Mouse (Mus musculus): Measurements from ENCODE around the gene 1700023F06Rik.
"Not testable (repeated sequence)": the region's sequence is repeated elsewhere in the genome, so short reads cannot be mapped to it uniquely, and the experiment has no call there.

The 1700023F06Rik gene

GRCm38 (mm10) chr11:103222718-103223117 lies 14.4 kb upstream of the 1700023F06Rik start:
- not testable (repeated sequence) for DNase-seq (ENCODE audit: extremely low spot score, low spot score)

DNA sequence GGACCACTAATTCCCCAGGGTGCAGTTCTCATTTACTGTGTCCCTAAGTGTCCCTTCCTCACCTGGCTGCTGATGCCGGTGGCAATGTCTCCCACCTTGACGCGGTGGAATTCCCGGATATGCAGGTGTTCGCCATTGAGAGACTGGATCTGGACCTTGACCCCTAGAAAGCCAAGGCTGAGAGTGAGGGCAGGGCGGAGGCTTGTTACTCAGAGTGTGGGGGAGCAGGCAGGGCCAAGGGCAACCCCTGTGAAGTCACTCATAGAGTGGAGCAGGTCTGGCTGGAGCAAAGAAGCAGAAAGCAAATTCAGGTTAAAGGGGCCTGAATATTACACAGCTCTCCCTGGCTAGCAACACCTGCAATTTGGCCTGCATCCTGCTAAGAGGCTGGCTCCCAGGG lies 13.1 kb upstream of the 1700023F06Rik start:
- DNase-seq (ENCODE audit: extremely low spot score, low spot score): no peak

- DNase-seq (ENCODE audit: extremely low spot score, low spot score): no peak
These were observed 11.6 kb upstream of the 1700023F06Rik start for GRCm38 (mm10) chr11:103219995-103220394.

- no peak for DNase-seq (ENCODE audit: extremely low spot score, low spot score)
These were observed 10.9 kb upstream of the 1700023F06Rik start for GRCm38 (mm10) chr11:103219259-103219658.

GRCm38 (mm10) chr11:103218517-103218901 lies 10.2 kb upstream of the 1700023F06Rik start:
- DNase-seq (ENCODE audit: extremely low spot score, low spot score): no peak

- peak; percentile 57 for DNase-seq (ENCODE audit: extremely low spot score, low spot score)
These were observed 9.6 kb upstream of the 1700023F06Rik start, which contains the start of gene Spata32 for GRCm38 (mm10) chr11:103217790-103218516. TSS of gene Spata32 (minus strand) at chr11:103218432.

DNA sequence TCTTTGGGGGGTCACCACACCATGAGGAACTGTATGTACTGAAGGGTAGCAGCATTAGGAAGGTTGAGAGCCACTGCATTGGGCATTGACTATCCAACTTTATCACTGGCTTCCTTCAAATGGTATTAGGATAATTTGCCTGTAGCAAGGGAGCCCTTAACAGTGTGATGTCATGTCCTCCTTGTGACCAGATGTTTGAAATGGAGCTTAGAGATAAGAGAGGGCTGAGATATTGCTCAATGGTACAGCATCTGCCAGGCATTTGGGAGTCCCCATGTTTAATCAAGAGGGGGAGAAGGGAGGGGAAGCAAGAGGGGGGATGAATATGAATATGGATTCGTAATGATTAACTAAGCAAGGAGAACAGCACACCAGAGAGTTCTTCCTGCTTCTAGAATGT lies 7.0 kb upstream of the 1700023F06Rik start:
- no peak for DNase-seq (ENCODE audit: extremely low spot score, low spot score)

GRCm38 (mm10) chr11:103213712-103214111 lies 5.4 kb upstream of the 1700023F06Rik start:
- DNase-seq (ENCODE audit: extremely low spot score, low spot score): no peak

GRCm38 (mm10) chr11:103210291-103210690 lies 1.9 kb upstream of the 1700023F06Rik start:
- no peak for DNase-seq (ENCODE audit: extremely low spot score, low spot score)

DNA sequence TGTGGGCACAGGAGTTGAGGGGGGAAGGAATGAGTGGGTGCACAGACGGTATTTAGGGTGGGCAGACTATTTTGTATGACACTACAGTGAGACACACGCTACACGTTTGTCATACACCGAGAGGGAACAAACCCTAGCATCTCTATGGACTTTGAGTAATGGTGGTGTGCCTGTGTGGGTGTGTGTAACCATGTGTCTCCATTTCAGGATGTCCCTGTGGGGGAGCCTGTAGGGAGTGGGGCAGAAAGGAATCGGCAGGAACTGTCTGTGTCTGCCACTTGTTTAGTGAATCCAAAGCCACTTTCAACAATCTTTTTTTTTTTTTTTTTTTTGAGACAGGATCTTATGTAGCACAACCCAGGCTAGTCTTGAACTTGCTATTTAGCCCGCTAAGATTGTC lies 2.2 kb downstream of the 1700023F06Rik start:
- DNase-seq (ENCODE audit: extremely low spot score, low spot score): no peak

GRCm38 (mm10) chr11:103202376-103202775 lies 6.0 kb downstream of the 1700023F06Rik start:
- no peak for DNase-seq (ENCODE audit: extremely low spot score, low spot score)

DNA sequence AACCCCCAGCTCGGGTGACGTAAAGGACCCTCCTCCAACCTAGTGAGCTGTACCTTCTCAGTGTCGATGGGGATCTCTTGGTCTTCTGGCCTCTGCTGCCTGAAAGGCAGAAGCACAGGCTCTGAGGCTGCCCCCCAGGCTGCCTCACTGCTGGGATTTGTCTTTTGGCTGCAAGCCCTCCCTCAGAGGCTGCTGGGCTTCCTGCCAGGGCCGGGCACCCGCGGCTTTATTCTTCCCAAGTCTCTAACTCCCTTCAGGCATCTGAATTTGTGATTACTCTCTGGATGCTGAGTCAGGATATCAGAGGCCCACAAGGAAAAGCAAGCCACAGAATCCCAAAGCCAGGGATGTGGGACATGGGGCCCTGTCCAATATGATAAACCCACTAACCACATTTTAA lies 6.7 kb downstream of the 1700023F06Rik start:
- DNase-seq (ENCODE audit: extremely low spot score, low spot score): no peak

DNA sequence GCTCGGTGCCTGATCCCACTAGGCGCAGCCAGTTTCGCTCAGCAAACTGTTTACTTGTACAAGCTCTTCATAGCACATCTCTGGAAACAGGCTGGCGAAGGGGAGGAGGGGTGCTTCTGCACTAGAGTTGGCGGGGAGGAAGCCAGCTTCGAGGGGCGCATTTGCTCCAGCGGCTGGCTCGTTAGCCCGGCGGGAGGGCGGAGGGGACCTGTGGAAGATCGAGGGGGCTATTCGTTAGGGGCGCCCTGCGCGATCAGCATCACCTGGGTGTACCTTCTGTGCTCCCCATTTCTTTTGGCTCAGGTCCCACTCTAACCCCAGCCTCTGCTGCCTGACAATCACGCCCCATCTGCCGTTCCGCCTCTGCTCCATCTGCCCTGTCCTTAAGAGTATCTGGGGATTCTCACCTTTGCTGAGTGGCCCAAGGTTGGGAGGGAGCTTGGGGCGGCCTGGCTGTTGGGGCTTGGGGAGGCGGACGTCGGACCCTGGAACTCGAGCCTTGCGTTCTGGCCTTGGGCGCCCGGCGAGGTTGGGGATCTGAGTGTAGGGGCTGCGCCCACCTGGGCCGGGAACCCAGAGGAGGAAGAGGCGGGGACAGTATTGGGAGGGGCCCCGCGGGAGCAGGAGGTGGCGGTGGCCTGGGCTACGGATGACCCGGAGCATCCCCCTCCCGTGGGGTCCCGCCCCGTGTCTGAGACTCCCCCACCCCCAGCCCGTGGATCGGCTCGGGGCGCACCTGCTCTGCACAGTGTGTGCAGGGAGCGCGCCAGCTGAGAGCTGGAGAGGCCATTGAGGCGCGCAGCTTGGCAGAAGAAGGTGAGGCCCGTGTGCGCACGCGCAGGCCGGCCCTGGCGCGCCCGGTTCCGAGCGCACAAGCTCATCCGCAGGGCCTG lies 9.2 kb downstream of the 1700023F06Rik start:
- DNase-seq (ENCODE audit: extremely low spot score, low spot score): peak; percentile 34

DNA sequence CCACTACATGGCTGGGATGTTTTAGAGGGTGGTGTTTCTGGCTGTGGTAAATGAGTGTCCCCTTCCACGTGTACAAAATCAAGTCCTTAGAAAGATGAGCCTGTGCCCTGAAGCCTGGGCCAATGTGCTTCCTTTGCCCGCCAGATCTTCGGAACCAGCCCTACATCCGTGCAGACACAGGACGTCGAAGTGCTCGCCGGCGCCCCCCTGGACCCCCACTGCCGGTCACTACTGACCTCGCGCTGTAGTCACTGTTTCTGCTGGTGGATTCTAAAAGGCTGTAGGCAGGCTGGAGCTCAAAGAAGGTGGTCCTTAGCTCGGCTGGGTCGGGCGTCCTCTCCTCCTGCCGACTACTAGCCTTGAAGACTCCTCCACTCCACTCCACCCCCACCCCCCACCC lies 10.0 kb downstream of the 1700023F06Rik start:
- no peak for DNase-seq (ENCODE audit: extremely low spot score, low spot score)

DNA sequence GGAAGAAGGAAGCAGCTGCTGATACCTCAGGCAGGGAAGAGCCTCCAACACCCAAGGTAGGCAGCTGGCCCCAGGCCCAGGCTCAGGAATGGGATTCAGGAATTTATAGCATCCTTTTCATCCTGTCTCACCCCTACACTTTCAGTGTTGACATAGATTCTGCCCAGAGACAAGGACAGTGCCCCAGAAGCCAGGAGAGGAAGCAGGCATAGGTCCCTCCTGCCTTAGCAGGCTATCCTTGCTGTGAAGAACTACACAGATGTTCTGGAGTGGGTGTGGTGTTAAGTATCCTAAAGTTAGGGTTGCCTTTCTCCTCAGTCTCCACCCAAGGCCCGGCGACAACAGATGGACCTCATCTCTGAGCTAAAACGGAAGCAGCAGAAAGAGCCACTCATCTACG lies 11.0 kb downstream of the 1700023F06Rik start:
- no peak for DNase-seq (ENCODE audit: extremely low spot score, low spot score)

- no peak for DNase-seq (ENCODE audit: extremely low spot score, low spot score)
These were observed 12.7 kb downstream of the 1700023F06Rik start for GRCm38 (mm10) chr11:103195656-103196055.

- no peak for DNase-seq (ENCODE audit: extremely low spot score, low spot score)
These were observed 13.1 kb downstream of the 1700023F06Rik start for GRCm38 (mm10) chr11:103195236-103195635.

- no peak for DNase-seq (ENCODE audit: extremely low spot score, low spot score)
These were observed 14.6 kb downstream of the 1700023F06Rik start for GRCm38 (mm10) chr11:103193825-103194168.

DNA sequence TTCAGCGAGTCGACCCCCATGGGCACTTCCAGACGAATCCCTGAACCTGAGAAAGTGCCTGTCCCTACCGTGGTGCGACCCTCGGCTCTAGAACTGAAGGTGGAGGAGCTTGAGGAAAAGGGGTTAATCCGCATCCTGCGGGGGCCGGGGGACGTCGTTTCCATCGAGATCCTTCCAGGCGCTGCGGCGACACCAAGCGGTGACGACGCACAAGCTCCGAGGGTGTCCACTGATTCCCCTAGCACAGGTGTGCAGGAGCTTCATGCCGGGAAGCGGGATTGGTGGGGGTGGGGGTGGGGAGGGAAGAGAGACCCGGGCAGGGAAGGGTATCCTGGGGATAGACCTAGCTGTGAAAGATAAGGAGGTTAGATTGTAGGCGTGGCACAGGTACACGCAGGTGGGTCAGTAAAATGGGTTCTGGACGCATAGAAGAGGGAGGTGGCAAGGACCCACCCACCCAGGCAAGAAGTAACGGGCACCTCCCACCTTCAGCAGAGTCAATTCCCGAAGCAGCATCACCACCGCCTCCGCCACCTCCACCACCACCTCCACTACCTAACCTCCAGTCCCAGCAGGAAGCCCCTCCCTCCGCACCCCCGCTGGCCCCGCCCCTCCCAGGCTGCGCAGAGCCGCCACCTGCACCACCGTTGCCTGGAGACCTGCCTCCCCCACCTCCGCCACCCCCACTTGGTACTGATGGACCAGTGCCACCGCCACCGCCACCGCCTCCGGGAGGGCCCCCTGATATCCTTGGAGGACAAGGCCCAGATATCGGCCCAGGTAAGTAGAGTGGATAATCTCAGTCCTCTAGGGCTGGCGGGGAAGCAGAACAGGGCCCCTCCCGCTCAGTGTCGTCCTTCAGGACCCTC lies 15.2 kb downstream of the 1700023F06Rik start:
- no peak for DNase-seq (ENCODE audit: extremely low spot score, low spot score)

DNA sequence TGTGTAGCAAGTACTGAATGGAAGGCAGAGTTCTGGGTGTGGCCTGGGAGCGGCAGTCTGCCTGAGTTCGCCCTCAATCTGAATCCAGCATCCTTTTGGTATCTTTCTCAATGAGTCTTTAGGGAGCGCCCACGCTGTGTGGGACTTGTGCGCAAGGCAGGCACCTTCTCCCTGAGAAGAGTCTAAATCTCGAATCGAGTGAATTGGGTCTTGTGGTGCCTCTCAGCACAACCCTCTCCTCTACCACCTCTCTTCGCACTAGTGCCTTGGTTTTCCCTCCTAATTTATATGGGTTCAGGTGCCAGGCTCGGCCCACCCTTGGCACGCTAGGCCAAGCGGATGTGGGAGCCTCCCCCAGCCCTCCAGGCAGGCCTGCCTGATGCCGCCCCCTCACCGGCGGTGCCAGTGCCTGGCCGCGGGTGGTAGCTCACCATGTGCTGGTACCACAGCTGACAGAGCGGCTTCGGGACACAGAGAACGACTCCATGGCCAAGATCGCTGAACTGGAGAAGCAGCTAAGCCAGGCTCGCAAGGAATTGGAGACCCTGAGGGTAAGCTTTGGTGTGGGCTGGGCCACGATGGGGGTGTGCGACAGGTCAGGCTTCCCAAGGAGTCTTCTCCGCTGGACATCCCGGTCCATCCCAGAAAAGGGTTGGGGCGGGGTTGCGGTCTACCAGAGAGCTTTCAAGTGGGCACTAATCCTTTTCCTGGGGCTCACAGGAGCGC lies 16.0 kb downstream of the 1700023F06Rik start:
- DNase-seq (ENCODE audit: extremely low spot score, low spot score): no peak

DNA sequence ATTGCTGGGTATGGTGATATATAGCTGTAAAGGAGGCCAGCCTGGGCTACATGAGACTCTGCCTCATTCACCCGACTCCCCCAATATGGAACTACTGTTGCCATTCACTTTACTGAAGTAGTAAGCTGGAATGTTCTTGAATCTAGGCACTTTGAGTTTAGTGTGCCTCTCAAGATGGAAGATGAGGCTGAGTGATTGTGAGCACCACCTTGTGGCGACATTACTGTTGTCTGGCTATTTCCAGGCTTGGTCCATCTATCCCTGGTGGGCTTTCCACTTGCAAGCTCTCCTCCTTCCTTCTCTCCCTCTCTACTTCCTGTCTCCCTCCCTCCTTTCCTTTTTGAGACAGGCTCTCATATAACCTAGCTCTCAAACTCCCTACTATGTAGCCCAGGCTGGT lies 23.5 kb downstream of the 1700023F06Rik start:
- DNase-seq (ENCODE audit: extremely low spot score, low spot score): no peak

Measured in neural tube, embryonic 10.5 days (tissue).